Comparison of ENCODE assay signal across 27 mouse cellular contexts in the genomic region with DNA sequence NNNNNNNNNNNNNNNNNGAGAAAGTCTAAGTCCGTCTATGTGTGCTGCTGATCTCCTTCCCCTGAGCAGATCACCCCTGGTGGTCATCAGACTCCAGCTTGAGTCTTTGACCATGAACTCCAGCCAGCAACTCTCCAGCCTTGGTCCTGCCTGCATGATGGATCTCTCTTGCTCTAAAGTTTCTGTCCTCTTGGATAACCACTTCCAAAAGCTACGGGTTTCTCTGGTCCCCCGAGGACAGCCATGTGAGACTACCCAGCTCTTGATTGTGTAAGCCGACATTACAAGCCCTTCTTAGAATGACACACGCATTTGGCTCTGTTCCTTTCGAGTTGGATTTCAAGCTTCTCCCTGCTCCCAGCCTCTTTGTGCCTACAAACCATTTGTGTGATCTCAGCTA.
DNase-seq lines count a peak whose midpoint lies in the region; TF ChIP-seq lines count a peak whose summit lies in the region.
"Had no signal": no experiment of that assay in that cellular context is flagged by ENCODE, and none has a peak within 500 bp of the region (broad histone marks: within the 10 kb centered on the region; RNA-seq: fewer than 3 reads in every experiment).

No protein-coding gene starts in this region.

- intact Hi-C loops in heart, postnatal 10 days (cut with DNase I), result no loop called here
- intact Hi-C loops in left cerebral cortex, postnatal 14 days (cut with DNase I), result no loop called here
- intact Hi-C loops in gastrocnemius, adult 2 months (cut with DNase I), result no loop called here

- peaks cover 8% of the 10 kb centered on the region for H3K4me1 ChIP-seq in brown adipose tissue, adult 24 weeks (ENCODE audit: control insufficient read depth, insufficient read depth, insufficient read length, low read length)
- H3K4me1 ChIP-seq: embryonic facial prominence, embryonic 15.5 days; intestine, embryonic 15.5 days; limb, embryonic 15.5 days; liver, embryonic 13.5 days had no signal

- peak overlapping the region; percentile 87 for H3K27ac ChIP-seq in brown adipose tissue, adult 24 weeks (replicated peaks; ENCODE audit: low read depth, low read length)
- no peak overlapping the region for H3K27ac ChIP-seq in gastrocnemius, adult 2 months
- H3K27ac ChIP-seq: embryonic facial prominence, embryonic 10.5 days; embryonic facial prominence, embryonic 15.5 days; heart, adult 2 months; intestine, embryonic 15.5 days; kidney, postnatal 0 days; limb, embryonic 10.5 days; limb, embryonic 15.5 days; liver, embryonic 13.5 days; stomach, postnatal 0 days had no signal

- DNase-seq in heart, adult 11 months, result peak; percentile 89
- DNase-seq in heart, postnatal 10 days, result no peak
- peak; percentile 51 for DNase-seq in NIH3T3 (ENCODE audit: low read depth)
- DNase-seq in adrenal gland, adult 8-10 months, result peak; percentile 66
- no peak for DNase-seq in left cerebral cortex, postnatal 14 days (ENCODE audit: low spot score in 2 of 2)
- no peak for DNase-seq in gastrocnemius, adult 2 months
- DNase-seq: cerebellum, adult 8-10 months; cerebellum, postnatal 25 days; gastrocnemius, postnatal 36 days; heart, adult 2 months; kidney, adult 8-10 months; layer of hippocampus, postnatal 36 days; liver, embryonic 13.5 days; lung, adult 18-20 months; midbrain, embryonic 14.5 days; right cerebral cortex, postnatal 14 days; thymus, adult 18-20 months; thymus, postnatal 4 days had no signal

- H3K4me3 ChIP-seq in brown adipose tissue, adult 24 weeks (ENCODE audit: insufficient read depth, low read depth, low read length), result no peak overlapping the region
- H3K4me3 ChIP-seq in gastrocnemius, adult 2 months, result no peak overlapping the region
- H3K4me3 ChIP-seq: embryonic facial prominence, embryonic 10.5 days; embryonic facial prominence, embryonic 15.5 days; heart, adult 2 months; intestine, embryonic 15.5 days; limb, embryonic 10.5 days; limb, embryonic 15.5 days; liver, embryonic 13.5 days; megakaryocyte, embryonic 14.5 days had no signal

- no peak for TF ChIP-seq CTCF in gastrocnemius, adult 2 months (IDR thresholded peaks at IDR 0.05)

Comparison
In these comparisons a context has a peak if more than half of its experiments do, and no peak if none do; other contexts are left out.
1. DNase-seq: peak in heart, adult 11 months (single experiment), NIH3T3 (single experiment) and adrenal gland, adult 8-10 months (single experiment); none in heart, postnatal 10 days (0 of 2), left cerebral cortex, postnatal 14 days (0 of 2) and gastrocnemius, adult 2 months (single experiment).